Mouse (Mus musculus): ENCODE measurements around the gene Gm6370. TPM values are rescaled to one million over a fixed set of nuclear protein-coding genes. Genes with fewer than 3 reads are reported as not detected.
"Not testable (repeated sequence)": the region's sequence is repeated elsewhere in the genome, so short reads cannot be mapped to it uniquely, and the experiment has no call there.

Gene Gm6370
- polyA plus RNA-seq, 1 experiment from 2014 or later: not detected

DNA sequence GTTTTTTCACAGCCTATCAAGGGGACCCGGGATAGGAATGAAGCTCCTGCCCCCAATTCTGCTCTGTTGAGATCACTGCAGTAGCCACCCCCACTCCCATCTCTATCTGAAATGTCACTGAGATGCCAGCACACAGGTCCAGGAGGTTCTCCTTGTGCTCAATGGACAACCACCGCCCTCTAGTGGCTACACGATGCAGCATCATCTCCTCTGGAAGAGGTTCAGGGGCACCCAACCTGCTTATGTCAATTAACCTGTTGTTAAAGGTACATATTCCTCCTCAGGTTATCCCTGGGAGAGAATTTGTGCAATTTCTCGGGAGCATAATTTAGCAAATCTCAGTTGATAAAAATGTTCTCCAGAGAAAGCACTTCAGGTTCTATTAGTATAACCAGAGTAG lies 2.2 kb upstream of the Gm6370 start:
- not testable (repeated sequence) for H3K9me3 ChIP-seq; H3K36me3 ChIP-seq; H3K4me2 ChIP-seq; ATAC-seq (ENCODE audit: low FRiP score); H3K4me1 ChIP-seq (replicated peaks); H3K27me3 ChIP-seq; H3K4me3 ChIP-seq; H3K9ac ChIP-seq; H3K27ac ChIP-seq
- WGBS: 16% methylated on average over 3 of the region's 4 CpGs

DNA sequence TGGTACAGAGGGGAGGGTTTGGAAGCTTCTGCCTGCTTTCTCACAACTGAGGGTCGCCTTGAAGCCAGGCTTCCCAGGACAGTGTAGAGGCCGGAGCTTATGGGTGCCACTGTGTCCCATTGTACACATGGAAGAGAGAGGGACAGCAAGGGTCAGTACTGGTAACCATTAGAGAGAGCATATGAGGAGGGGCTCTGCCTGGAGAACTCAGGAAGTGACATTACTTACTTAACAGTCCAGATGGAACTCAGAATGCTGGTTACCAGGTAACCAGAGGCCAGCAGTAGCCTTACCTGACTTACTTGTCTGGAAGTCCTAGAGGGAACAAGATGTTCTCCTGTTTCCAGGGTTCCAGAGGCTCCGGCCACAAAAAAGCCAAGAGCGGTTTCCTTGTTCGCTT lies 10.9 kb downstream of the Gm6370 start, which contains the start of gene 4930449I24Rik:
4930449I24Rik (plus strand) TSS at position 301 of the 400 bp plus-strand sequence.
- no CpG with 5 or more reads among the region's 5 CpGs for WGBS
- H3K36me3 ChIP-seq: not testable (repeated sequence)

DNA sequence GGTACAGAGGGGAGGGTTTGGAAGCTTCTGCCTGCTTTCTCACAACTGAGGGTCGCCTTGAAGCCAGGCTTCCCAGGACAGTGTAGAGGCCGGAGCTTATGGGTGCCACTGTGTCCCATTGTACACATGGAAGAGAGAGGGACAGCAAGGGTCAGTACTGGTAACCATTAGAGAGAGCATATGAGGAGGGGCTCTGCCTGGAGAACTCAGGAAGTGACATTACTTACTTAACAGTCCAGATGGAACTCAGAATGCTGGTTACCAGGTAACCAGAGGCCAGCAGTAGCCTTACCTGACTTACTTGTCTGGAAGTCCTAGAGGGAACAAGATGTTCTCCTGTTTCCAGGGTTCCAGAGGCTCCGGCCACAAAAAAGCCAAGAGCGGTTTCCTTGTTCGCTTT lies 22.7 kb downstream of the Gm6370 start, which contains the start of gene Gm3402:
Gm3402 (plus strand) TSS at position 301 of the 400 bp plus-strand sequence.
- not testable (repeated sequence) for H3K9me3 ChIP-seq; H3K27me3 ChIP-seq; H3K36me3 ChIP-seq; H3K4me2 ChIP-seq; H3K9ac ChIP-seq; H3K27ac ChIP-seq; H3K4me1 ChIP-seq (replicated peaks); ATAC-seq (ENCODE audit: low FRiP score); H3K4me3 ChIP-seq
- 93% methylated on average over 2 of the region's 5 CpGs for WGBS

More for the DNA sequence above, 10.9 kb downstream of the Gm6370 start, which contains the start of gene 4930449I24Rik:
- not testable (repeated sequence) for H3K27me3 ChIP-seq; H3K4me2 ChIP-seq; ATAC-seq (ENCODE audit: low FRiP score); H3K9ac ChIP-seq; H3K4me3 ChIP-seq; H3K9me3 ChIP-seq; H3K27ac ChIP-seq; H3K4me1 ChIP-seq (replicated peaks)

DNA sequence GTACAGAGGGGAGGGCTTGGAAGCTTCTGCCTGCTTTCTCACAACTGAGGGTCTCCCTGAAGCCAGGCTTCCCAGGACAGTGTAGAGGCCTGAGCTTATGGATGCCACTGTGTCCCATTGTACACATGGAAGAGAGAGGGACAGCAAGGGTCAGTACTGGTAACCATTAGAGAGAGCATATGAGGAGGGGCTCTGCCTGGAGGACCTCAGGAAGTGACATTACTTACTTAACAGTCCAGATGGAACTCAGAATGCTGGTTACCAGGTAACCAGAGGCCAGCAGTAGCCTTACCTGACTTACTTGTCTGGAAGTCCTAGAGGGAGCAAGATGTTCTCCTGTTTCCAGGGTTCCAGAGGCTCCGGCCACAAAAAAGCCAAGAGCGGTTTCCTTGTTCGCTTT lies 34.3 kb downstream of the Gm6370 start, which contains the start of gene Gm3404:
Gm3404 (plus strand) TSS at position 301 of the 400 bp plus-strand sequence.
- WGBS: 97% methylated on average over 3 of the region's 3 CpGs
- H3K4me1 ChIP-seq (replicated peaks); H3K36me3 ChIP-seq; H3K4me2 ChIP-seq; H3K9me3 ChIP-seq; H3K4me3 ChIP-seq; H3K9ac ChIP-seq; ATAC-seq (ENCODE audit: low FRiP score); H3K27me3 ChIP-seq; H3K27ac ChIP-seq: not testable (repeated sequence)

DNA sequence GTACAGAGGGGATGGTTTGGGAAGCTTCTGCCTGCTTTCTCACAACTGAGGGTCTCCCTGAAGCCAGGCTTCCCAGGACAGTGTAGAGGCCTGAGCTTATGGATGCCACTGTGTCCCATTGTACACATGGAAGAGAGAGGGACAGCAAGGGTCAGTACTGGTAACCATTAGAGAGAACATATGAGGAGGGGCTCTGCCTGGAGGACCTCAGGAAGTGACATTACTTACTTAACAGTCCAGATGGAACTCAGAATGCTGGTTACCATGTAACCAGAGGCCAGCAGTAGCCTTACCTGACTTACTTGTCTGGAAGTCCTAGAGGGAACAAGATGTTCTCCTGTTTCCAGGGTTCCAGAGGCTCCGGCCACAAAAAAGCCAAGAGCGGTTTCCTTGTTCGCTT lies 46.2 kb downstream of the Gm6370 start, which contains the start of gene Gm3409:
Gm3409 (plus strand) TSS at position 301 of the 400 bp plus-strand sequence.
- not testable (repeated sequence) for H3K27me3 ChIP-seq; H3K9me3 ChIP-seq; H3K4me2 ChIP-seq; H3K4me1 ChIP-seq (replicated peaks); H3K9ac ChIP-seq; H3K27ac ChIP-seq; ATAC-seq (ENCODE audit: low FRiP score); H3K4me3 ChIP-seq; H3K36me3 ChIP-seq
- 94% methylated on average over 3 of the region's 3 CpGs for WGBS

Other genes with a start within 250 kb of the Gm6370 start
- gene Wasf3, start 106.4 kb upstream of the Gm6370 start, polyA plus RNA-seq (2015; fragmentation: Nextera tagmentation; extraction: Ambion mirVana): 14.1 and 14.2 TPM in 2 replicates
- gene Gm6408, start 9.4 kb upstream of the Gm6370 start, polyA plus RNA-seq (2015; fragmentation: Nextera tagmentation; extraction: Ambion mirVana): not detected in 2 replicates
- not detected in 2 replicates for gene 4930449I24Rik, start 11.0 kb downstream of the Gm6370 start, polyA plus RNA-seq (2015; fragmentation: Nextera tagmentation; extraction: Ambion mirVana)
- gene Gm3402, start 22.8 kb downstream of the Gm6370 start, polyA plus RNA-seq (2015; fragmentation: Nextera tagmentation; extraction: Ambion mirVana): not detected in 2 replicates
- not detected in 2 replicates for gene Gm3404, start 34.4 kb downstream of the Gm6370 start, polyA plus RNA-seq (2015; fragmentation: Nextera tagmentation; extraction: Ambion mirVana)
- not detected in 2 replicates for gene Gm3409, start 46.3 kb downstream of the Gm6370 start, polyA plus RNA-seq (2015; fragmentation: Nextera tagmentation; extraction: Ambion mirVana)
- gene Gm3415, start 64.8 kb downstream of the Gm6370 start, polyA plus RNA-seq (2015; fragmentation: Nextera tagmentation; extraction: Ambion mirVana): not detected in 2 replicates
- gene Gpr12, start 93.9 kb downstream of the Gm6370 start, polyA plus RNA-seq (2015; fragmentation: Nextera tagmentation; extraction: Ambion mirVana): 8.8 and 9.6 TPM in 2 replicates